Mouse (Mus musculus) thymus, adult 2 months (tissue): ENCODE measurements around the gene Smtn.

Experiments
- CTCF ChIP-seq: fragments of 200-500 bp; IDR thresholded peaks from 2 replicates; pipeline ENCODE4 v1.5.1; 2012; ENCODE audit warnings: mild to moderate bottlenecking, control low read depth, low read length, moderate library complexity, borderline replicate concordance; ENCODE audit not compliant: control insufficient read depth, poor library complexity, insufficient read depth; ENCODE audit errors: extremely low read depth
- POLR2A ChIP-seq: fragments of 200-500 bp; IDR thresholded peaks from 2 replicates; pipeline ENCODE4 v1.6.1; 2012; ENCODE audit warnings: mild to moderate bottlenecking, low read length, control low read depth, moderate library complexity; ENCODE audit not compliant: control insufficient read depth, poor library complexity, insufficient read depth; ENCODE audit errors: extremely low read depth

DNA sequence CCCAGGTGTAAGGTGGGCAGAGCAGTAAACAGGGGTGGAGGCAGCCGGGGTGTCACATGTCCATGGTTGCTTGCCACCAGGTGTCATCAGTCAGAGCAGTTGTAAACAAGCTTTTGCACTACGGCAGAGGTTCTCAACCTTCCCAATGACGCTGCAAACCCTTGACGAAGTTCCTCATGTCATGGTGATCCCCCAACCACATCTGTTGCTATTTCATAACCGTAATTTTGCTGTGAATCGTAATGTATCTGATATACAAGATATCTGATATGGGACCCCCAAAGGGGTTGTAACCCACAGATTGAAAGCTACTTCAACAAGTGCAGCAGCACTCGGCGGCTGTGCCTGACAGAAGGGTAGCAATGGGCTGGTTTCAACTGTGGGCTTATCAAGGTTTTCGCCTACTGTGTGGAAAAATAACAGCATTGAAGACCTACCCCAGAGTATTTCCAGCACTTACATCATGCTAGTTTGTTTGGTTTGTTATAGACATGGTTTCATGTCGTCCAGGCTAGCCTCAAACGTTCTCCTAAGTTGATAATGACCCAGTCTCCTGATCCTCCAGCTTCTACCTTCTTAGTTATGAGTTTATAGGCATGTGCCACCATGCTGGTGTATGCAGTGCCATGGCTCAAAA is 47.7 kb upstream of the Smtn start:
- TF ChIP-seq CTCF (no peak), POLR2A (no peak)
